Mouse (Mus musculus) lung, embryonic 16.5 days (tissue): ENCODE measurements around the gene Micu1. TPM values are rescaled to one million over a fixed set of nuclear protein-coding genes. Genes with fewer than 3 reads are reported as not detected.
"Not testable (repeated sequence)": the region's sequence is repeated elsewhere in the genome, so short reads cannot be mapped to it uniquely, and the experiment has no call there.

Source experiments
- ATAC-seq: fragments of 200-750 bp; cut with Nextera tagmentation; 2 replicates; pipeline ENCODE4 v1.8.0; 2017; ENCODE audit warnings: low read depth, mild to moderate bottlenecking, moderate library complexity
- H3K27ac ChIP-seq: fragments of 300-500 bp; sonication (generic); 2 replicates; pipeline ENCODE4 v1.5.1; 2014; ENCODE audit warnings: mild to moderate bottlenecking, control low read depth, low read length
- H3K27me3 ChIP-seq: fragments of 300-500 bp; sonication (generic); 2 replicates; pipeline ENCODE4 v1.6.1; 2014; ENCODE audit warnings: low read depth, low read length, mixed read lengths; ENCODE audit not compliant: control insufficient read depth, insufficient read depth
- H3K36me3 ChIP-seq: fragments of 300-500 bp; sonication (generic); 2 replicates; pipeline ENCODE4 v1.6.1; 2014; ENCODE audit warnings: low read length; ENCODE audit not compliant: control insufficient read depth, insufficient read depth
- H3K4me1 ChIP-seq: fragments of 300-500 bp; sonication (generic); replicated peaks from 2 replicates; pipeline ENCODE4 v1.6.1; 2014; ENCODE audit warnings: low read length, mixed read lengths; ENCODE audit not compliant: control insufficient read depth, insufficient read depth
- H3K4me2 ChIP-seq: fragments of 300-500 bp; sonication (generic); 2 replicates; pipeline ENCODE4 v1.6.1; 2014; ENCODE audit warnings: low read depth, low read length, control low read depth
- H3K4me3 ChIP-seq: fragments of 300-500 bp; sonication (generic); 2 replicates; pipeline ENCODE4 v1.5.1; 2014; ENCODE audit warnings: mild to moderate bottlenecking, low read length, control low read depth
- H3K9ac ChIP-seq: fragments of 300-500 bp; sonication (generic); 2 replicates; pipeline ENCODE4 v1.6.1; 2014; ENCODE audit warnings: low read length, control low read depth
- H3K9me3 ChIP-seq: fragments of 300-500 bp; sonication (generic); 2 replicates; pipeline ENCODE4 v1.6.1; 2016; ENCODE audit warnings: low read length; ENCODE audit not compliant: control insufficient read depth
- WGBS: fragments of 180-500 bp; shearing (Covaris S2); extraction: QIAGEN DNeasy Blood & Tissue Kit; methylation state at CpG from one replicate; pipeline ENCODE4 v1.1.7; 2014; 5-methylcytosine and 5-hydroxymethylcytosine counted together
- polyA plus RNA-seq: library from polyadenylated mRNA; unstranded; fragments of >200 nt; fragmentation: Nextera tagmentation; extraction: Ambion mirVana; gene quantifications from 2 replicates; pipeline ENCODE4 v1.2.1, GENCODE M21; 2015

Gene Micu1
- polyA plus RNA-seq, 1 experiment from 2014 or later, result 68.8 TPM

DNA sequence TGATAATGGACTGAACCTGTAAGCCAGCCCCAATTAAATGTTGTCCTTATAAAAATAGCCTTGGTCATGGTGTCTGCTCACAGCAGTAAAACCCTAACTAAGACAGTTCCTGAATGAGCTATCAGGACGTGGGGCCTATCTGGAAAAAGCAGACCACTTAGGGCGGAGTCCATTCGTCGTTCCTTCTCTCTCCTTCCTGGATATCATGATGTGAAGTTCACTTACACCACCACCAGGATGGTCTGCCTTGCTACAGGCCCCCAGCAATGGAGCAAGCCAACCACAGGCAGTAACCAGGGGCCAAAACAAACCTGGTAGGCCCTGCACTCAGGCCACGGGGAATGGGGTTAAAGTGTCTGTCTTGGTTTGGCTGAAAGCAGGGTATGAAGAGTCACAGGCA lies 171.3 kb downstream of the Micu1 start:
- Histone ChIP-seq H3K9me3 (no peaks in the 10 kb centered on the region), H3K27me3 (no peaks in the 10 kb centered on the region), H3K27ac (no peak overlapping the region), H3K4me3 (no peak overlapping the region), H3K4me2 (no peak overlapping the region), H3K9ac (no peak overlapping the region), H3K36me3 (no peaks in the 10 kb centered on the region), H3K4me1 (peaks cover 2% of the 10 kb centered on the region; the same call in 1 of the 2 replicates)
- 67% methylated on average over 5 of the region's 5 CpGs for WGBS
- no peak for ATAC-seq

DNA sequence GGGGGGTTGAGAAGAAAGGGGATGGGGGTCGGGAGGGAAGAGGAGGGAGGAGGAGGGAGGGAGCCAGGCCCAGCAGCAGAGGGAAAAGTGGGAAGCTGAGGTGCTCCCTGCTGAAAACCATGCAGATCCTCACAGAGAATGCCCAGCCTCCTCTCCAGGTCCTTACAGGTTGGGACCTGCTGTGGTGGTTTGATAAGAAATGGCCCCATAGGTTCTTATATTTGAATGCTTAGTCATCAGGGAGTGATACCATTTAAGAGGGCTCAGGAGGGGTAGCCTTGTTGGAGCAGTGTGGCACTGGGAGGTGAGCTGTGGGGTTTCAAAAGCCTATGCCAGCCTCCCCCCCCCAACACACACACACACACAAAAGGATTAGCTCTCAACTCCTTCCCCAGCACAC lies 173.1 kb downstream of the Micu1 start:
- 17% methylated on average over 1 of the region's 1 CpGs for WGBS
- ATAC-seq, result no peak
- no peaks in the 10 kb centered on the region for H3K9me3 ChIP-seq

DNA sequence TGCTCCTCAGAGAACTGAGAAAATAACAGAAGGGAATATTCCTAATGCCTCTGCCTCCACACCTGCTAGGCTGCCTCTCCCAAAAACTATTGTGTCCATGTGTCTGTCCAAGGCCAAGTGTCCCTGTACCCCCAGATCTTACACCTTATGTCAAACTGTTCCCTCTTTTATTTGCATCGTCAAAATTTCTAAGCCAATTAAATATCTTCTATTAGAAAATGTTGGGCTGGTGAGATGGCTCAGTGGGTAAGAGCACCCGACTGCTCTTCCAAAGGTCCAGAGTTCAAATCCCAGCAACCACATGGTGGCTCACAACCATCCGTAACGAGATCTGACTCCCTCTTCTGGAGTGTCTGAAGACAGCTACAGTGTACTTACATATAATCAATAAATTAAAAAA lies 174.4 kb downstream of the Micu1 start:
- H3K9me3 ChIP-seq, H3K27me3 ChIP-seq, H3K4me2 ChIP-seq, H3K27ac ChIP-seq, ATAC-seq, H3K36me3 ChIP-seq, H3K4me3 ChIP-seq, H3K9ac ChIP-seq: not testable (repeated sequence)
- H3K4me1 ChIP-seq, result peaks cover 11% of the 10 kb centered on the region
- WGBS, result 77% methylated on average over 3 of the region's 4 CpGs

More for the DNA sequence above, 173.1 kb downstream of the Micu1 start:
- H3K27me3 ChIP-seq, result no peaks in the 10 kb centered on the region
- no peak overlapping the region for H3K4me3 ChIP-seq
- H3K4me1 ChIP-seq, result peaks cover 3% of the 10 kb centered on the region
- H3K9ac ChIP-seq, result no peak overlapping the region
- H3K4me2 ChIP-seq, result no peak overlapping the region
- H3K36me3 ChIP-seq, result no peaks in the 10 kb centered on the region
- no peak overlapping the region for H3K27ac ChIP-seq

DNA sequence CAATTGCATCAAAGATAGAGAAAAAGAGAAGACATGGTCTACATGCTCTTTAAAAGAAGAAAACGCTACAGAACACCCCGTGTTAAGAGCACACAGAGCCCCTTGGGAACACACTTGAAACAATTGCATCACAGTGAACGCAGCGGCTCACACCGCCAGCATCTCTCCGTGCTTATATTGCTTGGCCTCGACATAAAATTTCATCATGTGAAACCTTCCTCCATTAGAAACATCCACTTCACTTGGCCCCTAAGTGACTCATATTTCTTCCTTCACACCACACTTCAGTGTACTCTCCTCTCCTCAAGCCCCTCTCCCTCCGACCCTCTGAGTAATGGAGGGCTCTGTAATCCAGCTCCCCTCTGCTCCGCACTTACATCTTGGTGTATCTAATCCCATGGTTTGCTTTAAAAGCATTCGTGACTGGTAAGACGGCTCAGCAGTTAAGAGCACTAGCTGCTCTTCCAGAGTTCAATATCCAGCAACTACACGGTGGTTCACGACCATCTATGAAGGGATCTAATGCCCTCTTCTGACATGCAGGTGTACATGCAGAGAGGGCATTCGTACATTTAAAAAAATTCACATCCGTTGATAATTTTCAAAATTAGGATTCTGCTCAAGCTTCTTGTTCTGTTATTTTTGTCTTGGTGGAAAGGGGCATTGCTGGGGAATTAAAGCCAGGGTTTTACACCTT lies 175.3 kb downstream of the Micu1 start:
- no peaks in the 10 kb centered on the region for H3K9me3 ChIP-seq
- ATAC-seq, result no peak
- no peaks in the 10 kb centered on the region for H3K27me3 ChIP-seq
- WGBS, result 65% methylated on average over 15 of the region's 15 CpGs
- no peak overlapping the region for H3K4me3 ChIP-seq
- H3K9ac ChIP-seq, result no peak overlapping the region
- peaks cover 11% of the 10 kb centered on the region for H3K4me1 ChIP-seq
- H3K36me3 ChIP-seq, result no peaks in the 10 kb centered on the region
- no peak overlapping the region for H3K4me2 ChIP-seq
- H3K27ac ChIP-seq, result no peak overlapping the region

DNA sequence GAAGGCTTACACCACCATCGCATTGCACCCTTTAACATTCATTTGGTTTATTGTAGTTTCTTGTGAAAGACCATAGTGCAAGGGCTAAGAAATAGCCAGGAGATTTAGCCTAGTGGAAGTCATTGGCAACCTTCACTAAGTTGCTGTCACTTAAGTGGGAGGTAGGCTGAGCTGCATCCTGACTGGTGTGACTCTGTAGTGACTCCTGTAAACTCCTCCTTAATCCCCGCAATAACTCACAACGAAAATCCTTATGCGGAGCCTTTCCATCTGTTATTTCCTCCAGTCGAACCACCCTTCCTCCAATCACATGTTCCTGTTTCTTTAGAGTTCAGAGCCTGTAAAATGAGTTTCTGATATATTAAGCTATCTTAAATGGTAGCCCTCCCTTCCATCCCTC lies 176.5 kb downstream of the Micu1 start:
- H3K4me1 ChIP-seq, result peaks cover 11% of the 10 kb centered on the region
- H3K9me3 ChIP-seq, result no peaks in the 10 kb centered on the region
- H3K4me2 ChIP-seq, result peak overlapping the region; percentile 64
- H3K36me3 ChIP-seq, result no peaks in the 10 kb centered on the region
- H3K27me3 ChIP-seq, result no peaks in the 10 kb centered on the region
- 14% methylated on average over 5 of the region's 5 CpGs for WGBS
- H3K27ac ChIP-seq, result peak overlapping the region; percentile 100
- peak; percentile 29 for ATAC-seq
- peak overlapping the region; percentile 66 for H3K9ac ChIP-seq
- peak overlapping the region; percentile 95 for H3K4me3 ChIP-seq

DNA sequence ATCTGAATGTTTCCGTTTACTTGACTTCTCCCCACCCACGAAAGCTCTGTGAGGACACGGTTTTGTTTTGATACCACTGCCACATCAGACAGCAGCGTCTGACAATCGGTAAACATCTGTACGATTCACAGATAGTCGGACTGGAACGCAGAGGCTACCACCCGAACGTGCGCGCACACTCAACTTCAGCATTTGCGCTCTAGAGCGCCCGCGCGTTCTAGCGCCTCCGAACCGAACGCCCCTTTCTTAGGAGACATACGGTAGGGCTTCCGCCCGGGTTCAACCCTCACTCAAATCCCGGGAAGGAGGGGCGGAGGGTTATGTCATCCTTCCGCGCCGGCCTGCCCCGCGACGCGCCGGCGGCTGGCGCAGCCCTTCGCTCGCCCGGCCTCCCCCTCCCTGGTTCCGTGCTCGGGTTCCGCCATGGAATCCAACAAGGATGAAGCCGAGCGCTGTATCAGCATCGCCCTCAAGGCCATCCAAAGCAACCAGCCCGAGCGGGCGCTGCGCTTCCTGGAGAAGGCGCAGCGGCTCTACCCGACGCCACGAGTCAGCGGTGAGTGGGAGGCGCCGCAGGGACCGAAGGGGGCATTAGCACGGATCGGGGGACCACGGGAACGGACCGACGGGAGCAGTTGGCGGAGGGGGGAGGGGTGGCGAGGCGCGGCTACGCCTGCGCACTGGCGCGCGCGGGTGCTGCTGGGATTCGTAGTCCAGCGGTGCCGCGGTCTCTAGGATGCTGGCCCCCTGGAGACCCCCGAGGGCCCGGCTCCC lies 177.2 kb downstream of the Micu1 start, which contains the start of gene Dnajb12:
TSS of gene Dnajb12 (plus strand) at position 302 of the 774 bp plus-strand sequence.
- H3K4me3 ChIP-seq, result peak within 1 kb of the TSS; percentile 95
- peak within 1 kb of the TSS; percentile 99 for H3K9ac ChIP-seq
- peak within 1 kb of the TSS; percentile 100 for H3K27ac ChIP-seq
- peak within 1 kb of the TSS; percentile 82 for H3K4me2 ChIP-seq
- no peaks in the 10 kb centered on the region for H3K27me3 ChIP-seq
- peaks cover 11% of the 10 kb centered on the region for H3K4me1 ChIP-seq
- peak; percentile 94 for ATAC-seq
- no peaks in the 10 kb centered on the region for H3K36me3 ChIP-seq
- WGBS, result under 1% methylated on average over 78 of the region's 80 CpGs
- H3K9me3 ChIP-seq, result no peaks in the 10 kb centered on the region

DNA sequence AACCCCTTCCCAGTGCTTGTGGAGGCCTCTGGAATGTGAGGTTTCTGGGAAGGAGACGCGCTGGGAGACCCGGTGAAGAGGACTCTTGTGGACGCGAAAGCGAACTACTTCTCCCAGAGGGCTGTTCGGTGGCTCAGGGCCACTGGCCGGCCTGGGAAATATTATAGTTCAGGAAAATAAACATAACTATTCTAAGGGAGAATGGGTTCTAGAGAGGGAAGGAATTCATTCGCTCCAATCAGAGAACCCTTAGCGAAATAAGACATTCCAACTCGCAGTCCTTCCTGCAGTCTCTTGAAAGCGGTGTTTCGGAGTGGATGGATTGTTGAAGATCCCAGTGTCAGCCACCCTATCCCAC lies 177.7 kb downstream of the Micu1 start:
- Histone ChIP-seq H3K4me3 (peak overlapping the region; percentile 95), H3K9ac (peak overlapping the region; percentile 99), H3K4me2 (peak overlapping the region; percentile 82), H3K9me3 (no peaks in the 10 kb centered on the region), H3K4me1 (peaks cover 11% of the 10 kb centered on the region), H3K36me3 (no peaks in the 10 kb centered on the region), H3K27me3 (no peaks in the 10 kb centered on the region), H3K27ac (peak overlapping the region; percentile 100)
- 1% methylated on average over 13 of the region's 13 CpGs for WGBS
- peak; percentile 68 for ATAC-seq

DNA sequence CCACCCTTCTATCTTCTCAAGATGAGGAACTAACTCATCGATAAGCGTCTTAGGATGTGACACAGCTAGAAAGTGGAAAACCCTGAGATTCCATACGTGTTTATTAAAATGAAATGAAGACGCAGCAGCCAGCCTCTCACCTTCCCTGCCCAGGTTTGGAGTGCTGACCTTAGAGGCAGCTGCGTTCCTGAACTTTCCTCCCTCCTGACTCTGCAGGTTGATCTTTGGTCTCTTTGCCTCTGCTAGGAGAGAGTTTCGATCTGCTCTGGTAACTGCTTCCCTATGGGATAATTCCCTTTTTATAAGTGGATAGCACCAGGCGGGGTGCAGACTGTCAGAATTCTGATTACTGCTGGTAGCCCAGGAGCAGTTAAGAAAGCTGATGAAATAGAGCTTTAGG lies 178.6 kb downstream of the Micu1 start:
- WGBS, result 81% methylated on average over 7 of the region's 7 CpGs
- Histone ChIP-seq H3K4me3 (peak overlapping the region; percentile 95), H3K27me3 (no peaks in the 10 kb centered on the region), H3K4me1 (peaks cover 11% of the 10 kb centered on the region), H3K4me2 (peak overlapping the region; percentile 82), H3K9ac (peak overlapping the region; percentile 99), H3K36me3 (no peaks in the 10 kb centered on the region), H3K27ac (no peak overlapping the region), H3K9me3 (no peaks in the 10 kb centered on the region)
- ATAC-seq, result no peak

DNA sequence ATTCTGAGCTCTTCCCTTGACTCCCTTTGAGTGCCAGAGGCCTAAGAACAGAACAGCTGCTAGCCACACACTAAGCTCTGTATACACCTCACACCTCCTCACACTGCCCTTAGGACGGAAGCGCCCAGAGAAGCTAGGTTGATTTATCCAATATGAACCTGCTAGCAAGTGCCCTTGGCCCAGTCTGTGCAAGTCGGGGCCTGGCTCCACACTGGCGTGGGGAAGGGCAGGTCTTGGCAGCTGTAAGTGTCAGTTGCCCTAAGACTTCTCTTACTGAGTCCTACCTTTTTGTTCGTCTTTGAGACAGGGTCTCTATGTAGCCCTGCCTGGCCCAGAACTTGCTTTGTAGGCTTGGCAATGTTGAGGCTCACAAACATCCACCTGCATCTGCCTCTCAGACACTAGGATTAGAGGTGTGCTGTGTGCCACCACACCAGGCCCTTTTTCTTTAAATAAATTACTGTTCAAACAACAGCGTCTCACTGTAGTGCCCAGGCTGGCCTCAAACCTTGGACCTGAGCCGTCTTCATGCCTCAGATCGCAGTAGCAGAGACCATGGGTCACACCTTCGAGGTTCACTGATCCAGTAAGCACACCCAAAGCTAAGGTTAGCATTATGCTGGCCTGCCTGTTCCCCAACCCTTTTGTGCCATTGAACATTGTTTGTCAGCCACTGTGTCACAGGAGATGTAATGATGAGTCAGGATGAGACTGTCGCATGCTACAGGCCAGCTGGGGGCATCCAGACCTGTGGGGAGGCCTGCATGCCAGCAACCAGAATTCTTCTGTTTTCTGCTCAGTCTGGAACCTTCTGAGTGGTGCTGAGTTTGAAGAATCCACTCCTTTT lies 182.3 kb downstream of the Micu1 start:
- Histone ChIP-seq H3K4me2 (no peak overlapping the region), H3K4me1 (peaks cover 13% of the 10 kb centered on the region), H3K9me3 (no peaks in the 10 kb centered on the region), H3K9ac (no peak overlapping the region), H3K4me3 (no peak overlapping the region), H3K36me3 (no peaks in the 10 kb centered on the region), H3K27ac (no peak overlapping the region), H3K27me3 (no peaks in the 10 kb centered on the region)
- WGBS, result 81% methylated on average over 10 of the region's 10 CpGs
- ATAC-seq, result no peak
